Mouse (Mus musculus): ENCODE data around the gene Znhit6.

The Znhit6 gene

GRCm38 (mm10) chr3:145575743-145576481 is at the start of gene Znhit6:
Gene Znhit6 (plus strand): TSS chr3:145576205.
- peak; percentile 84 to 85 for DNase-seq

GRCm38 (mm10) chr3:145537870-145538269 is 38.1 kb upstream of the Znhit6 start:
- no peak for DNase-seq

- DNase-seq = no peak
Observed at GRCm38 (mm10) chr3:145548441-145549415, 27.3 kb upstream of the Znhit6 start.

GRCm38 (mm10) chr3:145550216-145550615 is 25.8 kb upstream of the Znhit6 start:
- no peak for DNase-seq

GRCm38 (mm10) chr3:145554388-145554787 is 21.6 kb upstream of the Znhit6 start:
- no peak for DNase-seq

GRCm38 (mm10) chr3:145556206-145556605 is 19.8 kb upstream of the Znhit6 start:
- DNase-seq = no peak

- DNase-seq = no peak
Observed at GRCm38 (mm10) chr3:145559675-145560074, 16.3 kb upstream of the Znhit6 start.

GRCm38 (mm10) chr3:145560117-145560516 is 15.9 kb upstream of the Znhit6 start:
- no peak for DNase-seq

- DNase-seq = no peak
Observed at GRCm38 (mm10) chr3:145574468-145574867, 1.5 kb upstream of the Znhit6 start.

GRCm38 (mm10) chr3:145575340-145575739 is 665 bp upstream of the Znhit6 start:
- DNase-seq = no peak

GRCm38 (mm10) chr3:145576482-145576822 is 447 bp downstream of the Znhit6 start:
- DNase-seq = no peak

GRCm38 (mm10) chr3:145576876-145577275 is 871 bp downstream of the Znhit6 start:
- DNase-seq = peak; percentile 2 to 3

GRCm38 (mm10) chr3:145583043-145583442 is 7.0 kb downstream of the Znhit6 start:
- DNase-seq = no peak

- no peak for DNase-seq
Observed at GRCm38 (mm10) chr3:145583522-145584200, 7.7 kb downstream of the Znhit6 start.

GRCm38 (mm10) chr3:145590562-145590961 is 14.6 kb downstream of the Znhit6 start:
- DNase-seq = no peak

GRCm38 (mm10) chr3:145591841-145592542 is 16.0 kb downstream of the Znhit6 start:
- no peak for DNase-seq

GRCm38 (mm10) chr3:145595354-145595753 is 19.3 kb downstream of the Znhit6 start:
- DNase-seq = no peak

- DNase-seq = no peak
Observed at GRCm38 (mm10) chr3:145599059-145599458, 23.1 kb downstream of the Znhit6 start.

- DNase-seq = no peak
Observed at GRCm38 (mm10) chr3:145600801-145601200, 24.8 kb downstream of the Znhit6 start.

GRCm38 (mm10) chr3:145601345-145601744 is 25.3 kb downstream of the Znhit6 start:
- no peak for DNase-seq

GRCm38 (mm10) chr3:145602410-145603206 is 26.6 kb downstream of the Znhit6 start:
- no peak for DNase-seq
